Mouse (Mus musculus) C2C12 (cell line): ENCODE results near the gene Ano6.

ENCODE experiments used
- CTCF ChIP-seq: IDR thresholded peaks from one replicate; pipeline ENCODE4 v1.5.1; 2011; ENCODE audit not compliant: control insufficient read depth, insufficient read depth, insufficient read length
- MYOD1 ChIP-seq: IDR thresholded peaks from one replicate; pipeline ENCODE4 v1.6.1; 2011; ENCODE audit warnings: low read depth; ENCODE audit not compliant: control insufficient read depth, insufficient read length
- MYOG ChIP-seq: IDR thresholded peaks from one replicate; pipeline ENCODE4 v1.6.1; 2011; ENCODE audit not compliant: control insufficient read depth, insufficient read length; ENCODE audit errors: extremely low read depth
- USF1 ChIP-seq: IDR thresholded peaks from one replicate; pipeline ENCODE4 v1.6.1; 2011; ENCODE audit warnings: low read depth, mild to moderate bottlenecking, control low read depth, moderate library complexity

- TF ChIP-seq CTCF (no peak), USF1 (no peak), MYOD1 (no peak), MYOG (no peak)
These were observed 46.8 kb upstream of the Ano6 start for GRCm38 (mm10) chr15:95743856-95744255.
